Mouse (Mus musculus): ENCODE results near the gene Mdp1. TPM values are rescaled to one million over a fixed set of nuclear protein-coding genes. Genes with fewer than 3 reads are reported as not detected.

The Mdp1 gene
- polyA plus RNA-seq (2014; fragmentation: Nextera tagmentation; extraction: Ambion mirVana) = 61.9 and 66.2 TPM in 2 replicates

DNA sequence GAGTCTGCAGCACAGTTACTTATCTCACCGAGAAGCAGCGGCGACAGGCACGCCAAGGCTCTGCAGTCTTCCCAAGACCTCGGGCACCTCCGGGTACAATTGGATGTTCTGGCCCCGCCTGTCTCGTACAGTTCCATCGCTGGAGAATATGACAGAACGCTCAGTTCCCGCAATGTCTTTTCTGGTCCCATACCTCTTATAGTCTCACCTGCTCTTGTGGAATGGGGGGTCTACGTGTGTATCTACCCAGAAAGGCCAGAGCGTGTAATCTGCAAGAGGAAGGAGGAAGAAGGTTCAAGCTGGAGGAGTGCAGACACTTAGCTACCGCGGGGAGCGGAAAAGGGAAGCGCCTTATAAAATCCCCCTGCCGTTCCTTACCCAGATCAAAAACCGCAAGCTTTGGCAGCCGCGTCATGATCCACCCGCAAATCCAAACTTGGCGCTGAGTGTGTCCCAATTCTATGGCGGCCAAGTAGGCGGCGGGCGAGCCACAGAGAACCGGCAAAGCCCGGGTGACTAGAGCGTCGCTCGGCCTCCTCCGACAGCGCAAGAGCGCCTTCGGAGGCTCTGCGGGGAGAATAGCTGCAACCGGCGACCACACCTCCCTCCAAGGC lies at the start of gene Mdp1:
Mdp1 (minus strand) TSS at position 549 of the 614 bp plus-strand sequence.
- Histone ChIP-seq H3K4me3 (ENCODE audit: low read depth, low read length) (peak within 1 kb of the TSS; percentile 70), H3K27ac (ENCODE audit: low read depth, low read length) (0 out of 2 replicates have a peak within 1 kb of the TSS, but pooled peaks have one; percentile 2), H3K4me2 (peak within 1 kb of the TSS; percentile 48), H3K4me1 (ENCODE audit: control insufficient read depth, insufficient read depth, low read length) (no peaks in the 10 kb centered on the region; the same call in 1 of the 2 replicates), H3K9ac (ENCODE audit: low read length) (peak within 1 kb of the TSS; percentile 81), H3K27me3 (ENCODE audit: control insufficient read depth, insufficient read depth, low read length) (no peaks in the 10 kb centered on the region), H3K36me3 (ENCODE audit: control insufficient read depth, insufficient read depth, low read length) (peaks cover 2% of the 10 kb centered on the region), H3K9me3 (ENCODE audit: control insufficient read depth, low read length) (no peaks in the 10 kb centered on the region)
- ATAC-seq (ENCODE audit: low FRiP score) (peak; percentile 93), DNase-seq (ENCODE audit: low spot score, missing footprints) (peak; percentile 95)
- under 1% methylated on average over 39 of the region's 39 CpGs for WGBS

DNA sequence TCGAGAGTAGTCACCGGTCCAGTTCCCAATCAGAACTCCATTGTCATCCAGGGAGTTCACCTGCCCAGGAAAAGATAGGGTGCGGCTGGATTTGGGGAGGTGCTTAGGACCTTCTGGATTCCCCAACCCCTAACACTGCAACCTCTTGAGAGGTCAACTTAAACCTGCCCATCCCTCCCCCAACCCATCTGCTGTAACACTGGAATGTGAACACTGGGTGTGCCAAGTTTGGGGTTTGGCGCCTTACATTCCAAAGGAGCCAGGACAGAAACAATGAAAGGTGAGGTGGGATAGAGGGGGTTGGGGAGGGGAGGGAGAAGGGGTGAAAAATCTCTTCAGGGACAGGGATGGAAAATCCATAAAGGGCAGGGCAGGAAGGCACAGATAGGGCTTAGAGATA lies 49.2 kb upstream of the Mdp1 start:
- Histone ChIP-seq H3K4me3 (ENCODE audit: low read depth, low read length) (no peak overlapping the region), H3K27ac (ENCODE audit: low read depth, low read length) (no peak overlapping the region), H3K36me3 (ENCODE audit: control insufficient read depth, insufficient read depth, low read length) (no peaks in the 10 kb centered on the region), H3K9me3 (ENCODE audit: control insufficient read depth, low read length) (no peaks in the 10 kb centered on the region), H3K4me2 (no peak overlapping the region), H3K27me3 (ENCODE audit: control insufficient read depth, insufficient read depth, low read length) (no peaks in the 10 kb centered on the region; the same call in 1 of the 2 replicates), H3K9ac (ENCODE audit: low read length) (no peak overlapping the region), H3K4me1 (ENCODE audit: control insufficient read depth, insufficient read depth, low read length) (no peaks in the 10 kb centered on the region)
- 85% methylated on average over 4 of the region's 4 CpGs for WGBS
- DNase-seq (ENCODE audit: low spot score, missing footprints) = no peak
- no peak for ATAC-seq (ENCODE audit: low FRiP score)

GRCm38 (mm10) chr14:55707397-55707796 lies 47.1 kb upstream of the Mdp1 start:
- DNase-seq (ENCODE audit: low spot score, missing footprints) (no peak), ATAC-seq (ENCODE audit: low FRiP score) (no peak)
- Histone ChIP-seq H3K36me3 (ENCODE audit: control insufficient read depth, insufficient read depth, low read length) (no peaks in the 10 kb centered on the region), H3K4me3 (ENCODE audit: low read depth, low read length) (no peak overlapping the region), H3K27me3 (ENCODE audit: control insufficient read depth, insufficient read depth, low read length) (no peaks in the 10 kb centered on the region), H3K27ac (ENCODE audit: low read depth, low read length) (no peak overlapping the region), H3K4me2 (no peak overlapping the region), H3K4me1 (ENCODE audit: control insufficient read depth, insufficient read depth, low read length) (no peaks in the 10 kb centered on the region), H3K9me3 (ENCODE audit: control insufficient read depth, low read length) (no peaks in the 10 kb centered on the region), H3K9ac (ENCODE audit: low read length) (no peak overlapping the region)
- WGBS = 82% methylated on average over 5 of the region's 5 CpGs

DNA sequence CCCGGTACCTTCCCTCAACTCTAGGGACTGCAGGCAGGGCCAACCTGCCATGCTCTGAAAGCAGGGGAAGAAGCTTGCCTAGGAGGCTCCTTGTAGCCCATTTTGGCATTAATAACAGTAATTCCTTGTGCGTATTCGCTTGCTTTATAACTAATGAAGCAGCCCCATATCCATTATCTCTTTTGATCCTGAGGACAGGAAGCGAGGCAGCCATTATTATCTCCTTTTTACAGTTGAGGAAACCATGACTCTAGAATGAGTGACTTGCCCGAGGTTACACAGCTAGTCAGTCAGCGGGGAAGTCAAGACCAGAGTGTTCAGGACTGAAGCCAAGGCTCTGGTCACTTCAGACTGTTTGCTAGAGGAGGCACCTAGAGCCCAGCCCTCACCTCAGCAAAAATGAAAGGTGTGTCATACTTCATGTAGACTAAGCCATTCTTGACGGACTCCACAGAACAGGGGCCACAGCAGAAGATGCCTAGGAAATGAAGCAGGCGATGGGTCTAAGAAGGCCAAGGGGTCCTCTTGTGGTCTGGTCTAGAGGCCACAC lies 45.8 kb upstream of the Mdp1 start:
- ATAC-seq (ENCODE audit: low FRiP score) = no peak
- H3K27ac ChIP-seq (ENCODE audit: low read depth, low read length) = no peak overlapping the region
- no peak overlapping the region for H3K4me3 ChIP-seq (ENCODE audit: low read depth, low read length)
- WGBS = 88% methylated on average over 8 of the region's 8 CpGs
- H3K9me3 ChIP-seq (ENCODE audit: control insufficient read depth, low read length) = no peaks in the 10 kb centered on the region
- H3K36me3 ChIP-seq (ENCODE audit: control insufficient read depth, insufficient read depth, low read length) = no peaks in the 10 kb centered on the region
- H3K27me3 ChIP-seq (ENCODE audit: control insufficient read depth, insufficient read depth, low read length) = no peaks in the 10 kb centered on the region
- no peak overlapping the region for H3K4me2 ChIP-seq
- no peaks in the 10 kb centered on the region for H3K4me1 ChIP-seq (ENCODE audit: control insufficient read depth, insufficient read depth, low read length)
- no peak overlapping the region for H3K9ac ChIP-seq (ENCODE audit: low read length)
- no peak for DNase-seq (ENCODE audit: low spot score, missing footprints)

DNA sequence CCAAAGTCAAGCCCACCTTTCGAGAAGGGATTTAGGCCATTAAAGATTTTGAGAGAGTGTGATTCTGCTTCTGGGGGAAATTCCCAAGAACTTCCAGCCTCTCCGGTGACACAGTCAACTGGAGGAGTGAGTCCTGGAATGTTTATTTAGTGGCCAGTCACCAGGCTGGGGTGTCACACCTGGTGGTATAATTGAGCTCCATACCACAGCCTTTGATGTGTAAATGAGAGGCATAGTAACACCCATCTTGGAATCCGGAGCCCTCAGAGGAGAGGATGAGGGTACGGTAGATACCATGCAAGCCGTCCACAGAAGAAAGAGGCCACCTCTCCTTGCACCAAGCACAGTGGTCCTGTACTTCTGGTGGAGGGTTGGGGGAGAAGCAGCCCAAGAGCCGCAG lies 42.5 kb upstream of the Mdp1 start:
- WGBS = 80% methylated on average over 6 of the region's 6 CpGs
- no peaks in the 10 kb centered on the region for H3K36me3 ChIP-seq (ENCODE audit: control insufficient read depth, insufficient read depth, low read length)
- H3K27ac ChIP-seq (ENCODE audit: low read depth, low read length) = no peak overlapping the region

GRCm38 (mm10) chr14:55701131-55701530 lies 40.8 kb upstream of the Mdp1 start:
- H3K4me1 ChIP-seq (ENCODE audit: control insufficient read depth, insufficient read depth, low read length) = no peaks in the 10 kb centered on the region
- no peak overlapping the region for H3K27ac ChIP-seq (ENCODE audit: low read depth, low read length)
- H3K4me2 ChIP-seq = no peak overlapping the region
- no peak for ATAC-seq (ENCODE audit: low FRiP score)
- H3K36me3 ChIP-seq (ENCODE audit: control insufficient read depth, insufficient read depth, low read length) = no peaks in the 10 kb centered on the region
- no peak for DNase-seq (ENCODE audit: low spot score, missing footprints)
- H3K9ac ChIP-seq (ENCODE audit: low read length) = no peak overlapping the region
- H3K9me3 ChIP-seq (ENCODE audit: control insufficient read depth, low read length) = no peaks in the 10 kb centered on the region
- 63% methylated on average over 9 of the region's 9 CpGs for WGBS
- no peaks in the 10 kb centered on the region for H3K27me3 ChIP-seq (ENCODE audit: control insufficient read depth, insufficient read depth, low read length)
- H3K4me3 ChIP-seq (ENCODE audit: low read depth, low read length) = no peak overlapping the region

More for the DNA sequence above, 42.5 kb upstream of the Mdp1 start:
- no peaks in the 10 kb centered on the region for H3K4me1 ChIP-seq (ENCODE audit: control insufficient read depth, insufficient read depth, low read length)
- no peak for DNase-seq (ENCODE audit: low spot score, missing footprints)
- ATAC-seq (ENCODE audit: low FRiP score) = no peak
- H3K4me3 ChIP-seq (ENCODE audit: low read depth, low read length) = no peak overlapping the region
- H3K9me3 ChIP-seq (ENCODE audit: control insufficient read depth, low read length) = no peaks in the 10 kb centered on the region
- H3K27me3 ChIP-seq (ENCODE audit: control insufficient read depth, insufficient read depth, low read length) = no peaks in the 10 kb centered on the region
- H3K4me2 ChIP-seq = no peak overlapping the region
- H3K9ac ChIP-seq (ENCODE audit: low read length) = no peak overlapping the region

DNA sequence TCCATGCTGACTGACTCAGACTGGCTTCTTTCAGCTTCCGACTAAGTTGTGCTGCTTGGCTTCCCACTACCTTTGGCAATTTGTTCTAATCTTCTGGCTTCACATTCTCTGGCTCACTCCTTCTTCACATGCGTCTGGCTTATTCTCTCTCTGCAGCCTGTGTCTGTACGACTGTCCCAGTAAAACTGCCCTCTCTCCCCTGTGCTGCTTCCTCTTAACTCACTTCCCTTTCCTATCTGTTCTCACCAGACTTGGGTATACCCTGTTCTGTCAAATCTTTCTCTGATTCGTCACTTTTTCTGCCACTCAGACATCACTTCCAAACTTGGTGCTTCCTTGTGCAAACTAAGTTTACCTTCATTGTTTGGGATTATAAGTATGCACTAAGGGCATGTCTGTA lies 36.9 kb upstream of the Mdp1 start:
- Histone ChIP-seq H3K27me3 (ENCODE audit: control insufficient read depth, insufficient read depth, low read length) (no peaks in the 10 kb centered on the region), H3K27ac (ENCODE audit: low read depth, low read length) (no peak overlapping the region), H3K4me1 (ENCODE audit: control insufficient read depth, insufficient read depth, low read length) (no peaks in the 10 kb centered on the region), H3K4me3 (ENCODE audit: low read depth, low read length) (no peak overlapping the region), H3K4me2 (no peak overlapping the region), H3K36me3 (ENCODE audit: control insufficient read depth, insufficient read depth, low read length) (no peaks in the 10 kb centered on the region), H3K9me3 (ENCODE audit: control insufficient read depth, low read length) (no peaks in the 10 kb centered on the region; the same call in 1 of the 2 replicates), H3K9ac (ENCODE audit: low read length) (no peak overlapping the region)
- WGBS = 83% methylated on average over 4 of the region's 4 CpGs
- DNase-seq (ENCODE audit: low spot score, missing footprints) = no peak
- no peak for ATAC-seq (ENCODE audit: low FRiP score)

- Histone ChIP-seq H3K4me1 (ENCODE audit: control insufficient read depth, insufficient read depth, low read length) (no peaks in the 10 kb centered on the region), H3K9ac (ENCODE audit: low read length) (no peak overlapping the region), H3K27ac (ENCODE audit: low read depth, low read length) (no peak overlapping the region), H3K4me3 (ENCODE audit: low read depth, low read length) (no peak overlapping the region), H3K4me2 (no peak overlapping the region), H3K9me3 (ENCODE audit: control insufficient read depth, low read length) (no peaks in the 10 kb centered on the region; the same call in 1 of the 2 replicates), H3K36me3 (ENCODE audit: control insufficient read depth, insufficient read depth, low read length) (no peaks in the 10 kb centered on the region), H3K27me3 (ENCODE audit: control insufficient read depth, insufficient read depth, low read length) (no peaks in the 10 kb centered on the region)
- 82% methylated on average over 10 of the region's 10 CpGs for WGBS
- DNase-seq (ENCODE audit: low spot score, missing footprints) (no peak), ATAC-seq (ENCODE audit: low FRiP score) (no peak)
These were observed 29.1 kb upstream of the Mdp1 start for GRCm38 (mm10) chr14:55689433-55689832.

DNA sequence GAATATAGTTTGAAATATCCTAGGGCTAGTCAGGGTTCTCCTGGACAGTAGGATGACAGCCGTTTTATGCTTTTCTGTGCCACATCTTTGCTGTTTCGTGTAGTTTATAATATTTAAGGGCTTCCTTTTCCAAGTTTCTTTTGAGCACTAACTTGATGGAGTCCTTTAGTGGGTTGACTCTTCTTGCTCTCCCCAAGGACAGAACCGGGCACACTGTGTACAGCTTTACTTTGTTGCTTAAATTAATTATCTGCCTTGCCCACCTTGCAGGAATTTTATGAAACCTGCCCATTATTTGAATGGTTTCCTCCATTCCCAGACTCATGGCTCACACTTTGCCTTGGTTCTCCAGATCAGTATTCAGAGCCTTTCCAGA lies 21.8 kb upstream of the Mdp1 start:
- no peaks in the 10 kb centered on the region for H3K27me3 ChIP-seq (ENCODE audit: control insufficient read depth, insufficient read depth, low read length)
- H3K9me3 ChIP-seq (ENCODE audit: control insufficient read depth, low read length) = no peaks in the 10 kb centered on the region
- DNase-seq (ENCODE audit: low spot score, missing footprints) (no peak), ATAC-seq (ENCODE audit: low FRiP score) (no peak; the same call in 1 of the 2 replicates)
- peaks cover 3% of the 10 kb centered on the region; the same call in 1 of the 2 replicates for H3K4me1 ChIP-seq (ENCODE audit: control insufficient read depth, insufficient read depth, low read length)
- WGBS = 20% methylated on average over 3 of the region's 3 CpGs
- peak overlapping the region; percentile 51 for H3K9ac ChIP-seq (ENCODE audit: low read length)
- H3K4me2 ChIP-seq = peak overlapping the region; percentile 71
- H3K4me3 ChIP-seq (ENCODE audit: low read depth, low read length) = peak overlapping the region; percentile 85
- H3K36me3 ChIP-seq (ENCODE audit: control insufficient read depth, insufficient read depth, low read length) = peaks cover 13% of the 10 kb centered on the region; the same call in 1 of the 2 replicates
- H3K27ac ChIP-seq (ENCODE audit: low read depth, low read length) = no peak overlapping the region
